Mouse (Mus musculus): Measurements from ENCODE around the gene Fhl2.

Fhl2 gene

GRCm38 (mm10) chr1:43098031-43098984 lies 98.5 kb downstream of the Fhl2 start, which contains the start of the genes Tgfbrap1 and AI597479:
Tgfbrap1 (minus strand) TSS chr1:43098637.
AI597479 (plus strand) TSS chr1:43098710.
- DNase-seq: peak; percentile 95 to 97

- no peak for DNase-seq
Measured at GRCm38 (mm10) chr1:43094206-43094605, 102.6 kb downstream of the Fhl2 start.

- peak; percentile 57 to 70 for DNase-seq
Measured at GRCm38 (mm10) chr1:43092056-43093015, 104.4 kb downstream of the Fhl2 start.

GRCm38 (mm10) chr1:43091306-43092055 lies 105.3 kb downstream of the Fhl2 start:
- DNase-seq: peak in 1 of 2 experiments; percentile 10

GRCm38 (mm10) chr1:43090418-43090817 lies 106.4 kb downstream of the Fhl2 start:
- no peak for DNase-seq

- no peak for DNase-seq
Measured at GRCm38 (mm10) chr1:43082946-43083345, 113.8 kb downstream of the Fhl2 start.

GRCm38 (mm10) chr1:43078124-43078523 lies 118.7 kb downstream of the Fhl2 start:
- DNase-seq: no peak

GRCm38 (mm10) chr1:43074791-43075190 lies 122.0 kb downstream of the Fhl2 start:
- DNase-seq: no peak

All from B cell, adult 2 months (primary cell).